Comparison of ENCODE assay signal across 7 mouse cellular contexts in the genomic region with DNA sequence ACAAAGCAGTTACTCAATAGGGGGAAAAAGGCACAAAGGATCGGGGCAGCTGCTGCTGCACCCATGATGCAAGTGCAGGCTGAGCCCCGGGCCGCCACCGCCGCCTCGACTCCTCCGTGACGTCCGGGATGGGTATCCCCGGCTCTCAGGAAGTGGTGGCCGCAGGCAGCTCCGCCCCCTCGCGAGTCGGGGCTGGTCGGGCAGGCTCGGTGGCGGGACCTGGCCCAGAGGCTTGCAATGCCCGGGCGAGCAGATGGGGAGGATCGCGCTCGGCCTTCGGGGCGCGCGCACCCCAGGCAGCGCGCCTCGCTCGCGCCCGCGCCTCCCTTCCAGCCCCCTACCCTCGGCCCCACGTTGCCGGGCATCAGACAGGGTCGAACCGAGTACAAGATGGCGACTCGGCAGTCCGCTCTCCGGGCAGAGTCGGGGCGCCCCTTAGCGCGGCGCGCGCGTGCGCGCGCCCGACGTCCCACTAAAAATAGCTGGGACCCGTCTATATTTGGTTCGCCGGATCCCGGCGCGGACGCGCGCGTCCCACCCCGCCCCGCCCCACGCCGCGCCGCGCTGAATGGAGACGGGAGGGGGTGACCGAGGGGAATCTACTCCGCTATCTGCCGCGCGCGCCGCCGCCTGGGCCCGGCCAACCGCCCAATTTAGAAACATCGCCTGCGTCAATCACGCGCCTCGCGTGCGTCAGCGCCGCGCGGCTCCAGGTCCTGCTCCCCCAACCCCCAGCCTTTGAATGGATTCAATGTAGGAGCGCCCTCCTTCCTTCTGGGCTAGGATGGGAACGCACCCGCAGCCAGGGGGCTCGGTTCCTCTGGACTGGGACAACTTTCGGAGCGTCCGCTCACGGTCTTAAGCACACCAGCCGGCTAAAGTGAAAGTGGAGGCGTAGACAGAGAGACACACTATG. TPM values are rescaled to one million over a fixed set of nuclear protein-coding genes. Genes with fewer than 3 reads are reported as not detected.
DNase-seq lines count a peak whose midpoint lies in the region; ATAC-seq lines count a peak whose summit lies in the region.

No protein-coding gene starts in this region.

- peak; percentile 90 for ATAC-seq in intestine, embryonic 16.5 days
- peak; percentile 84 for ATAC-seq in midbrain, embryonic 11.5 days (ENCODE audit: low FRiP score)

- DNase-seq in adrenal gland, adult 18-20 months (ENCODE audit: low spot score in 2 of 2) = peak; percentile 91 to 92
- peak; percentile 97 for DNase-seq in embryo, embryonic 11 days
- DNase-seq in gastrocnemius, postnatal 36 days = peak; percentile 92 to 93
- peak; percentile 94 to 97 for DNase-seq in left cerebral cortex, postnatal 36 days (ENCODE audit: low spot score in 2 of 2)
- peak; percentile 99 for DNase-seq in midbrain, embryonic 11.5 days (ENCODE audit: low spot score, missing footprints)
- peak; percentile 98 for DNase-seq in skeletal muscle tissue, adult 2 months (ENCODE audit: low read depth, low spot score)

- H3K27ac ChIP-seq in intestine, embryonic 16.5 days (ENCODE audit: low read length) = peak overlapping the region; percentile 97
- H3K27ac ChIP-seq in midbrain, embryonic 11.5 days (ENCODE audit: low read depth, low read length) = peak overlapping the region; percentile 93

- no peaks in the 10 kb centered on the region for H3K9me3 ChIP-seq in intestine, embryonic 16.5 days (ENCODE audit: control insufficient read depth, low read length)
- no peaks in the 10 kb centered on the region for H3K9me3 ChIP-seq in midbrain, embryonic 11.5 days (ENCODE audit: control insufficient read depth, low read length)

- H3K4me1 ChIP-seq in intestine, embryonic 16.5 days (ENCODE audit: control insufficient read depth, insufficient read depth, low read length) = peaks cover 26% of the 10 kb centered on the region
- peaks cover 27% of the 10 kb centered on the region for H3K4me1 ChIP-seq in midbrain, embryonic 11.5 days (ENCODE audit: control insufficient read depth, insufficient read depth, low read length)

- peaks cover 21% of the 10 kb centered on the region for H3K27me3 ChIP-seq in intestine, embryonic 16.5 days (replicated peaks; ENCODE audit: control insufficient read depth, insufficient read depth, low read length)
- no peaks in the 10 kb centered on the region; the same call in 1 of the 2 replicates for H3K27me3 ChIP-seq in midbrain, embryonic 11.5 days (ENCODE audit: control insufficient read depth, insufficient read depth, low read length)

- intact Hi-C loops in gastrocnemius, postnatal 36 days (cut with DNase I) = loop anchor here (1.0 to 10.0 kb wide), 2 partner anchors 372 to 568 kb away; a partner anchor contains a TSS
- intact Hi-C loops in left cerebral cortex, postnatal 36 days (cut with DNase I) = loop anchor here (5.0 to 10.0 kb wide), 4 partner anchors 221 to 608 kb away; no protein-coding TSS in a partner anchor

- H3K4me2 ChIP-seq in intestine, embryonic 16.5 days (ENCODE audit: low read depth, low read length) = peak overlapping the region; percentile 100
- peak overlapping the region; percentile 85 for H3K4me2 ChIP-seq in midbrain, embryonic 11.5 days

- peak overlapping the region; percentile 94 for H3K9ac ChIP-seq in intestine, embryonic 16.5 days (ENCODE audit: low read depth, low read length)
- peak overlapping the region; percentile 82 for H3K9ac ChIP-seq in midbrain, embryonic 11.5 days (ENCODE audit: low read length)

- H3K4me3 ChIP-seq in intestine, embryonic 16.5 days (ENCODE audit: low read length) = peak overlapping the region; percentile 71
- peak overlapping the region; percentile 54 for H3K4me3 ChIP-seq in midbrain, embryonic 11.5 days (ENCODE audit: low read depth, low read length)

- no peaks in the 10 kb centered on the region for H3K36me3 ChIP-seq in intestine, embryonic 16.5 days (ENCODE audit: control insufficient read depth, insufficient read depth, low read length)
- no peaks in the 10 kb centered on the region for H3K36me3 ChIP-seq in midbrain, embryonic 11.5 days (ENCODE audit: control insufficient read depth, insufficient read depth, low read length)

- under 1% methylated on average over 105 of the region's 105 CpGs for WGBS in intestine, embryonic 16.5 days
- WGBS in midbrain, embryonic 11.5 days = under 1% methylated on average over 103 of the region's 105 CpGs

RNA-seq across cellular contexts. Expression of a gene that starts 1.9 kb away (rescaled TPM):
- 100 to 1,000 TPM in 1 of 2 experiments, 10 to 100 TPM in 1; 77.9 to 107 TPM for total RNA-seq in adrenal gland, adult 18-20 months (2021)
- 1 to 10 TPM; 9.1 to 9.5 TPM for total RNA-seq in gastrocnemius, postnatal 36 days (2021)
- polyA plus RNA-seq in intestine, embryonic 16.5 days (2015; fragmentation: Nextera tagmentation; extraction: Ambion mirVana) = 0.06 and 0.16 TPM in 2 replicates
- total RNA-seq in left cerebral cortex, postnatal 36 days (2021) = 10 to 100 TPM; 21.5 to 25.1 TPM
- 0.68 and 0.77 TPM in 2 replicates for polyA plus RNA-seq in midbrain, embryonic 11.5 days (2014; fragmentation: Nextera tagmentation; extraction: Ambion mirVana)

Comparison
In these comparisons a context has a peak if more than half of its experiments do, and no peak if none do; other contexts are left out.
1. Peak in every context shown above with its lines: DNase-seq, ATAC-seq, H3K4me3 ChIP-seq and H3K27ac ChIP-seq.